8 mouse cellular contexts compared by ENCODE assay signal in genomic region chr13:99284400-99285160, GRCm38 (mm10). TPM values are rescaled to one million over a fixed set of nuclear protein-coding genes. Genes with fewer than 3 reads are reported as not detected.
DNase-seq lines count a peak whose midpoint lies in the region; TF ChIP-seq lines count a peak whose summit lies in the region.
"Had no signal": no experiment of that assay in that cellular context is flagged by ENCODE, and none has a peak within 500 bp of the region (broad histone marks: within the 10 kb centered on the region; RNA-seq: fewer than 3 reads in every experiment).

No protein-coding gene starts in this region.

- 91% methylated on average over 21 of the region's 21 CpGs for WGBS in heart, adult 2 months

- H3K27me3 ChIP-seq in heart, adult 2 months (ENCODE audit: control insufficient read depth, insufficient read depth, low read length), result no peaks in the 10 kb centered on the region

- no peaks in the 10 kb centered on the region for H3K36me3 ChIP-seq in heart, adult 2 months (ENCODE audit: control insufficient read depth, insufficient read depth, low read length)

- H3K79me2 ChIP-seq in heart, adult 2 months (replicated peaks; ENCODE audit: control insufficient read depth, insufficient read depth, low read length), result no peaks in the 10 kb centered on the region

- no peak for TF ChIP-seq EP300 in heart, adult 2 months (IDR thresholded peaks at IDR 0.05; ENCODE audit: insufficient read depth, low read depth, low read length)

- H3K9ac ChIP-seq in heart, adult 2 months (ENCODE audit: low read depth, low read length), result no peak overlapping the region
- H3K9ac ChIP-seq: lung, embryonic 14.5 days had no signal

- TF ChIP-seq POLR2A in heart, adult 2 months (IDR thresholded peaks at IDR 0.05; ENCODE audit: insufficient read depth, low read depth, low read length), result no peak

- TF ChIP-seq CTCF in left cerebral cortex, adult 2 months (IDR thresholded peaks at IDR 0.05), result no peak
- no peak for TF ChIP-seq CTCF in heart, adult 2 months (IDR thresholded peaks at IDR 0.05)

- no peak overlapping the region for H3K27ac ChIP-seq in left cerebral cortex, adult 2 months
- H3K27ac ChIP-seq in heart, adult 2 months, result no peak overlapping the region

- no peak overlapping the region for H3K4me3 ChIP-seq in left cerebral cortex, adult 2 months
- H3K4me3 ChIP-seq in heart, adult 2 months, result no peak overlapping the region

- intact Hi-C loops in left cerebral cortex, adult 2 months (cut with DNase I), result no loop called here
- intact Hi-C loops in heart, adult 2 months (cut with DNase I), result no loop called here

- peak; percentile 79 to 83 for DNase-seq in cerebellum, postnatal 10 days
- peak; percentile 40 to 63 for DNase-seq in frontal cortex, postnatal 36 days (ENCODE audit: low spot score in 2 of 2)
- DNase-seq in left cerebral cortex, adult 2 months (ENCODE audit: extremely low spot score in 1 of 2, low spot score in 2 of 2), result peak; percentile 28 to 52
- peak; percentile 16 for DNase-seq in retina, postnatal 7 days (ENCODE audit: low read depth, low spot score)
- no peak for DNase-seq in adrenal gland, adult (ENCODE audit: inconsistent age in 2 of 2, low spot score in 1 of 2)
- DNase-seq in heart, adult 2 months, result no peak
- no peak for DNase-seq in lung, postnatal 10 days
- DNase-seq: lung, embryonic 14.5 days had no signal

- H3K4me1 ChIP-seq in heart, adult 2 months (ENCODE audit: control insufficient read depth, insufficient read depth, low read length), result peaks cover 2% of the 10 kb centered on the region; the same call in 1 of the 2 replicates

RNA-seq across cellular contexts. Expression of gene Ptcd2, which starts 59.9 kb away (rescaled TPM):
- total RNA-seq in left cerebral cortex, adult 2 months (2021), result 10 to 100 TPM; 33.3 to 34.5 TPM
- total RNA-seq in heart, adult 2 months (2021), result 10 to 100 TPM; 49.6 to 51.2 TPM
- 35.0 and 44.9 TPM in 2 replicates for polyA plus RNA-seq in heart, adult 2 months (2012; rRNA removed)

Comparison
In these comparisons a context has a peak if more than half of its experiments do, and no peak if none do; other contexts are left out.
1. DNase-seq: peak in cerebellum, postnatal 10 days (2 of 2), frontal cortex, postnatal 36 days (2 of 2), left cerebral cortex, adult 2 months (2 of 2) and retina, postnatal 7 days (single experiment); none in adrenal gland, adult (0 of 2), heart, adult 2 months (0 of 2) and lung, postnatal 10 days (single experiment).